19 mouse cellular contexts compared by ENCODE assay signal in the genomic region with DNA sequence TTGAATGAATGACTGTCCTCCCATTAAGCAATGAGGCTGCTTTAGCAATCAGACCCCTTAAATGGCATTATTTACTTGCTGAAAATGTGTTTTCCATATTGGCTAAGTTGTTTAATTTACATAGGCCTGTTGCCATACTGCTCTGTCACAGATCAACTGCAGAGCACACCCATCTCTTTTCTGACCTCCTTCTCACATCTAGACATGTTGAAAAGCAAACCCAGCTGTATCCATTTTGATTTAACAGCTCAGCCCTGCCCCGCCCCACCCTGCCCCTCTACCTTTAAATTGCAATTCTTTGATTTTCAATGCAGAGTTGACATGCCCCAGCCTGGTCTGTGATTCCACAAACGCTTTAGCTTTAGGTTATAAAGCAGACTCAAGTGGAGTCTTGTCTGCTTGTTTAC.
DNase-seq lines count a peak whose midpoint lies in the region; ATAC-seq and TF ChIP-seq lines count a peak whose summit lies in the region.
"Had no signal": no experiment of that assay in that cellular context is flagged by ENCODE, and none has a peak within 500 bp of the region (broad histone marks: within the 10 kb centered on the region; RNA-seq: fewer than 3 reads in every experiment).

No protein-coding gene starts in this region.

- no peak for DNase-seq in liver, embryonic 13.5 days
- no peak for DNase-seq in liver
- DNase-seq in urinary bladder, postnatal 36 days (ENCODE audit: low spot score in 2 of 2): peak; percentile 10 to 19
- no peak for DNase-seq in urinary bladder, postnatal 10 days (ENCODE audit: low spot score)
- peak; percentile 37 for DNase-seq in stomach, postnatal 0 days (ENCODE audit: low spot score)
- DNase-seq in cerebellum, adult 18-20 months: no peak
- DNase-seq in thymus, postnatal 0 days (ENCODE audit: low spot score): no peak
- DNase-seq: cerebellum, adult 9-10 months; heart, postnatal 14 days; kidney, adult 9 months; left cerebral cortex, postnatal 4 days; midbrain, embryonic 14.5 days; thymus, adult 18-20 months had no signal

- H3K27ac ChIP-seq in liver, embryonic 13.5 days: 0 out of 2 replicates have a peak overlapping the region, but pooled peaks have one; percentile 4
- no peak overlapping the region for H3K27ac ChIP-seq in intestine, postnatal 0 days (ENCODE audit: low read depth, low read length)
- H3K27ac ChIP-seq in stomach, postnatal 0 days (replicated peaks): peak overlapping the region; percentile 79
- H3K27ac ChIP-seq: forebrain, embryonic 15.5 days; layer of hippocampus, adult 2 months had no signal

- no peak overlapping the region for H3K4me2 ChIP-seq in liver, embryonic 13.5 days
- peak overlapping the region; percentile 32; the same call in 1 of the 2 replicates for H3K4me2 ChIP-seq in intestine, postnatal 0 days (replicated peaks; ENCODE audit: low read depth)
- H3K4me2 ChIP-seq in stomach, postnatal 0 days (replicated peaks; ENCODE audit: low read depth): no peak overlapping the region
- H3K4me2 ChIP-seq: forebrain, embryonic 15.5 days; heart, embryonic 11.5 days had no signal

- no peaks in the 10 kb centered on the region for H3K36me3 ChIP-seq in liver, embryonic 13.5 days
- H3K36me3 ChIP-seq in intestine, postnatal 0 days (ENCODE audit: control insufficient read depth, insufficient read depth): no peaks in the 10 kb centered on the region
- no peaks in the 10 kb centered on the region for H3K36me3 ChIP-seq in stomach, postnatal 0 days (ENCODE audit: control insufficient read depth, insufficient read depth, low read length)
- H3K36me3 ChIP-seq: forebrain, embryonic 15.5 days had no signal

- H3K4me3 ChIP-seq in liver, embryonic 13.5 days (replicated peaks): no peak overlapping the region
- H3K4me3 ChIP-seq in intestine, postnatal 0 days (ENCODE audit: low read depth, low read length): no peak overlapping the region
- H3K4me3 ChIP-seq in stomach, postnatal 0 days (ENCODE audit: low read depth, low read length): no peak overlapping the region
- H3K4me3 ChIP-seq: forebrain, embryonic 15.5 days; layer of hippocampus, adult 2 months; myocyte had no signal

- 52% methylated on average over 2 of the region's 2 CpGs for WGBS in liver, embryonic 13.5 days (ENCODE audit: insufficient replicate concordance)
- WGBS in intestine, postnatal 0 days: 33% methylated on average over 2 of the region's 2 CpGs
- 39% methylated on average over 2 of the region's 2 CpGs for WGBS in stomach, postnatal 0 days

- no peak for TF ChIP-seq EP300 in stomach, postnatal 0 days (optimal IDR thresholded peaks at IDR 0.05)

- no peaks in the 10 kb centered on the region for H3K27me3 ChIP-seq in liver, embryonic 13.5 days
- no peaks in the 10 kb centered on the region for H3K27me3 ChIP-seq in intestine, postnatal 0 days (replicated peaks; ENCODE audit: control insufficient read depth, insufficient read depth, low read length)
- H3K27me3 ChIP-seq in stomach, postnatal 0 days (ENCODE audit: control insufficient read depth, insufficient read depth, low read length): no peaks in the 10 kb centered on the region
- H3K27me3 ChIP-seq: forebrain, embryonic 15.5 days had no signal

- H3K4me1 ChIP-seq in liver, embryonic 13.5 days (replicated peaks): no peaks in the 10 kb centered on the region
- 0 out of 2 replicates have a peak, but pooled peaks cover 7% of the 10 kb centered on the region for H3K4me1 ChIP-seq in intestine, postnatal 0 days (replicated peaks; ENCODE audit: control insufficient read depth, insufficient read depth, low read length)
- no peaks in the 10 kb centered on the region; the same call in 1 of the 2 replicates for H3K4me1 ChIP-seq in stomach, postnatal 0 days (replicated peaks; ENCODE audit: control insufficient read depth, insufficient read depth)
- H3K4me1 ChIP-seq: forebrain, embryonic 15.5 days had no signal

- ATAC-seq in liver, embryonic 13.5 days (ENCODE audit: low read depth): no peak
- ATAC-seq in intestine, postnatal 0 days: no peak
- peak; percentile 73 for ATAC-seq in stomach, postnatal 0 days (ENCODE audit: low FRiP score, low TSS enrichment)
- ATAC-seq: forebrain, embryonic 15.5 days; hindbrain, embryonic 16.5 days had no signal

- no peak for TF ChIP-seq CTCF in intestine, postnatal 0 days (IDR thresholded peaks at IDR 0.05; ENCODE audit: low read depth)
- no peak for TF ChIP-seq CTCF in stomach, postnatal 0 days (IDR thresholded peaks at IDR 0.05; ENCODE audit: low read depth)

- no peak overlapping the region for H3K9ac ChIP-seq in liver, embryonic 13.5 days
- no peak overlapping the region for H3K9ac ChIP-seq in intestine, postnatal 0 days (ENCODE audit: low read depth, low read length)
- no peak overlapping the region; the same call in 1 of the 2 replicates for H3K9ac ChIP-seq in stomach, postnatal 0 days (ENCODE audit: low read length)
- H3K9ac ChIP-seq: forebrain, embryonic 15.5 days had no signal

- peaks cover 7% of the 10 kb centered on the region; the same call in 1 of the 2 replicates for H3K9me3 ChIP-seq in liver, embryonic 13.5 days (replicated peaks)
- H3K9me3 ChIP-seq in intestine, postnatal 0 days (ENCODE audit: control insufficient read depth): no peaks in the 10 kb centered on the region
- no peaks in the 10 kb centered on the region for H3K9me3 ChIP-seq in stomach, postnatal 0 days (ENCODE audit: control insufficient read depth, low read length)
- H3K9me3 ChIP-seq: forebrain, embryonic 15.5 days had no signal

Comparison
In these comparisons a context has a peak if more than half of its experiments do, and no peak if none do; other contexts are left out.
1. DNase-seq: peak in urinary bladder, postnatal 36 days (2 of 2) and stomach, postnatal 0 days (single experiment); none in liver, embryonic 13.5 days (single experiment), liver (single experiment), urinary bladder, postnatal 10 days (single experiment), cerebellum, adult 18-20 months (0 of 2) and thymus, postnatal 0 days (single experiment).